8 mouse cellular contexts compared by ENCODE assay signal in the genomic region with DNA sequence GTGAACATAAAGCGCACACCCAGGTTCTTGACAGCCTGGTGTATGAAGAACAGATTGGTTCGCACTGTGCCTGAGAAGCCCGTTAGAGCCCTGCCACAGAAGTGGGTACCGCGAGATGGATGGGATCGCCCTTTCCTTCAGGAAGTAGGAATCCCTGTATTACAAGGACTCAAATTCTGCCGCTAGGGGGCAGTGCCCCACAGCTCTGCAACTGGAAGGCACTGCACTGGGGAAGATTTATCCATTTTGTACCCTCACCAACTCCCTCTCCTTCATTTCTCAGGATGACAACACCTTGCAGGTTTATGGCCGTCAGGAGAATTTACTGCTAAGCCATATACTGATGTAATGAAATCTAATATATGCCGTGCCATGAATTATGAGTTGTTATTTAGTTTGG.
DNase-seq lines count a peak whose midpoint lies in the region; ATAC-seq and TF ChIP-seq lines count a peak whose summit lies in the region.

No protein-coding gene starts in this region.

- no peaks in the 10 kb centered on the region for H3K36me3 ChIP-seq in G1E (replicated peaks)

- H3K4me3 ChIP-seq in G1E (ENCODE audit: low read depth, low read length), result no peak overlapping the region

- TF ChIP-seq CTCF in G1E (IDR thresholded peaks at IDR 0.05; ENCODE audit: low read depth, low read length), result peak; percentile 85

- peaks cover 26% of the 10 kb centered on the region for H3K27me3 ChIP-seq in G1E (ENCODE audit: insufficient read depth, low read length)

- H3K4me1 ChIP-seq in G1E (ENCODE audit: insufficient read depth, low read depth, low read length), result no peaks in the 10 kb centered on the region; the same call in 1 of the 2 replicates

- DNase-seq in G1E (ENCODE audit: low spot score), result peak; percentile 59
- DNase-seq in adrenal gland, postnatal 4 days (ENCODE audit: low spot score in 2 of 2), result peak; percentile 29 to 39
- peak; percentile 75 to 83 for DNase-seq in heart, postnatal 14 days
- peak; percentile 14 for DNase-seq in layer of hippocampus, adult 9-11 months
- peak; percentile 74 for DNase-seq in lung, postnatal 36 days
- DNase-seq in right cerebral cortex, postnatal 36 days (ENCODE audit: low spot score in 2 of 2), result peak; percentile 26 to 32

- ATAC-seq in G1E (ENCODE audit: extremely low read depth, insufficient number of reproducible peaks, low FRiP score, poor library complexity, severe bottlenecking), result peak; percentile 22; the same call in 1 of the 2 replicates
- ATAC-seq in erythroblast, adult 5-6 weeks (replicated peaks; ENCODE audit: low FRiP score, poor library complexity, severe bottlenecking), result peak; percentile 61
- ATAC-seq in activated CD4-positive, CD25-positive, alpha-beta regulatory T cell, adult 4 months, result no peak

- intact Hi-C loops in heart, postnatal 14 days (cut with DNase I), result no loop called here

- H3K9me3 ChIP-seq in G1E (replicated peaks), result no peaks in the 10 kb centered on the region

Comparison
In these comparisons a context has a peak if more than half of its experiments do, and no peak if none do; other contexts are left out.
1. DNase-seq: peak in every context shown above with its lines; median percentile 79 in heart, postnatal 14 days; 74 in lung, postnatal 36 days; 59 in G1E; 34 in adrenal gland, postnatal 4 days; 29 in right cerebral cortex, postnatal 36 days; 14 in layer of hippocampus, adult 9-11 months.